Mouse (Mus musculus): Measurements from ENCODE around the gene Tas1r3.

Gene Tas1r3

DNA sequence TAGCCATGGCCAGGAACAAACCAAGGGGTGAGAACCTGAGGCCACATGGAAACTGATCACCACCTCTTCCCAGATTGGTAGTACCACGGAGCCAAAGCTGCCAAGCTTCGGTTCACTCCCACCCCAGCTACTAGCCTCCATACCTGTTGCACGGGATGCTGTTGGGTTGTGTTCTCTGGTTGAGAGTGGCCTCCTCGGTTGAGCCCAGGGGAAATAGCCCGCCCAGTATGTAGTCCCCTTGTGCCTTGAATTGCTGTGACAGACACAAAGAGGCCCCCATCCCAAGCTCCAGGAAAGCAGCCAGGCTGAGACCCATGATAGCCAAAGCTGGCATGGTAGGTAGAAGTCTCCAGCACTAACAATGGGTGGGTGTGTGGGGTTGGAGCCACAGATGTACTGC, at the start of gene Tas1r3:
Gene Tas1r3 (minus strand): TSS at position 362 of the 400 bp plus-strand sequence.
- in situ Hi-C loops (cut with MboI; ENCODE audit: low pct_unique_long_range_greater_than_20kb in 1 of 2, low sequenced_read_pairs in 2 of 2, unreplicated experiment in 1 of 2) = no loop called here

DNA sequence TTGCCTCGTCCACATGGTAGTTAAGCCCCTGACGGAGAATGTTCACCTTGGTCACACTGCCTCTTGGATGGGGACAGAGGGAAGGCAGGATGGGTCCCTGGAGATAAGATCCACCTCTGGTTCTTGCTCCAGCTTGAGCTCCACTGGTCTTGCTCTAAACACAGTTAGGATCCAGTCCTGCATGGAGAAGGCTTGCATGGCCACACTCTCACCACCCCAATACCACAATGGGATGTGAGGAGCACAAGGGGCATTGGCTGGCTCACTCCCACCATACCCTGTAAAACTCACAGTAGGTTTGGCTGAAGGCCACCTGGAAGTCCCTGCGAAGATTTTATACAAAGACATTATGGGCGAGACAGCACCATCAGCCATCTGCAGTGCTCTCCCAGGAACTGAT, 45.6 kb upstream of the Tas1r3 start:
- in situ Hi-C loops (cut with MboI; ENCODE audit: low pct_unique_long_range_greater_than_20kb in 1 of 2, low sequenced_read_pairs in 2 of 2, unreplicated experiment in 1 of 2) = loop anchor here in 1 of 2 experiments (5.0 kb wide), 1 partner anchor 34 kb away; the partner anchor contains the start of gene Ube2j2

DNA sequence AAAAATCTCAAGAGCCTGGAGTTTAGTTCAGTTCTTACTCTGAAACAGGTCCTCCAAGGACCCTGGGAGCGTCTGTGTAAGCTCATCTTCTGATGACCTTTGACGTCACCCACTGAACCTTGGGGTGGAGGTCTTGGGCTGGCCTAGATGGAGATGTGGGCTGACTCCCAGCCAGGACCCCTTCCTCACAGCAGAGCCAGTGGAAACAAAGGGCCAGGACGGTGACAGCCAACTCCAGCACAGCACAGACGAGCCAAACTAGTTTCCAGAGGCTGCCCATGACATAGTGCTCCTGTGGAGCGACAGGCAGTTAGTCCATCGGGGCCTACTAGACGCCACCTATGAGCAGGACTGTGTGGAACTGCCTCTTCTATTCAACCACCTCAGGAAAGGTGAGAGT, 45.1 kb upstream of the Tas1r3 start:
- in situ Hi-C loops (cut with MboI; ENCODE audit: low pct_unique_long_range_greater_than_20kb in 1 of 2, low sequenced_read_pairs in 2 of 2, unreplicated experiment in 1 of 2) = loop anchor here in 1 of 2 experiments (5.0 kb wide), 1 partner anchor 34 kb away; the partner anchor contains the start of gene Ube2j2

DNA sequence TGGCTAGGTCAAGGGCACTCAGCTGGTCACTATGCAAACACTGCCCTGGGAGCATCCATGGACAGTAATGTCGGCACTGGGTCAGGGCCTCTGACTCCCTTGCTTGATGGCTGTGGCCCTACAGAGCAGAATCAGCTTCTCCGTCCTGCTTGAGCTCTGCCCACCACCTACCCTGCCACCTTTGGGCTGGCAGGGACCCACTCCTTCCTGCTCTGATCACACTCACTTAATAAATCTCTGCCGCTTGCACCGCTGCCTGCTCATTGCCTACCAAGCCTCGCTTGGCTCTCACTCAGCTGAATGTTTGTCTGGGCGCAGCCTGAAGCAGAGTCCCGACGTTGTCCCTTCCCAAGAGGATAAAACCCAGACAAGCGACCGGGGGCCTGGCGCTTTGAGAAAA, 43.8 kb upstream of the Tas1r3 start:
- in situ Hi-C loops (cut with MboI; ENCODE audit: low pct_unique_long_range_greater_than_20kb in 1 of 2, low sequenced_read_pairs in 2 of 2, unreplicated experiment in 1 of 2) = loop anchor here in 1 of 2 experiments (5.0 kb wide), 1 partner anchor 35 kb away; the partner anchor contains the start of gene Ube2j2

DNA sequence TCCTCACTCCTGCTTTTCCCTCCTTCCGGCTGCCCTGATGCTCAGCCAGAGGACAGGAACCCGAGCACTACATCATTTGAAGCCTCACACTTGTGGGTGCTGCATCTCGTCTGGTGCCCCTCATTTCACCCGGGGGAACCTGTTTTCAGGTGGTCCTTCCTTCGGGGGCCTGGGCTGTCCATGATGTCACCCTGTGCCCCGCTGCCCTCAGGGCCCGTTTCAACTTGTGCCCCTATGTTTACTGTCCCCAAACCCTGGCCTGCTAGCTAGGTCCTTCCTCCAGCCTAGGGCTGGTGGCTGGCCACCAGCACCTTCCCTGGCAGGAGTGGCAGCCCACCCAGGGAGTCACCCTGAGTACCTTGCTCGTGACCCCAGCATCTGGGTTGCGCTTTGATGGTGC, 43.0 kb upstream of the Tas1r3 start:
- in situ Hi-C loops (cut with MboI; ENCODE audit: low pct_unique_long_range_greater_than_20kb in 1 of 2, low sequenced_read_pairs in 2 of 2, unreplicated experiment in 1 of 2) = loop anchor here in 1 of 2 experiments (5.0 kb wide), 1 partner anchor 36 kb away; the partner anchor contains the start of gene Ube2j2

DNA sequence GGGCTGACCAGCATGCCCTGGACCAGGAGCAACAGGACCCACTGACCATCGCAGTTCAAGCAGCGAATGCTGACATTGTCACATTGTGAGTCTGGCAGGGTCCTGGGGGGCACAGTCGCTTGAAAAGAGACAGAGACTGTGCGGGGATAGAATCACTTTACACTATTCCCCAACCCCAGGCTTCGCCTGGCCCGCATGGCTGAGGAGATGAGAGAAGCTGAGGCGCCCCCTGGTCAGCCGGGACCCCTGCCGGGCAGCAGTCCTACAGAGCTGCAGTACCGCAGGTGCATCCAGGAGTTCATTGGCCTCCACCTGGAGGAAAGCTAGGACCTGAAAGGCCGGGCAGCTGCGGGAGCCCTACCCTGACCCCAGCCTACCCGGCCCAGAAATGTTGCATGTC, 42.5 kb upstream of the Tas1r3 start:
- in situ Hi-C loops (cut with MboI; ENCODE audit: low pct_unique_long_range_greater_than_20kb in 1 of 2, low sequenced_read_pairs in 2 of 2, unreplicated experiment in 1 of 2) = loop anchor here in 1 of 2 experiments (5.0 kb wide), 1 partner anchor 37 kb away; the partner anchor contains the start of gene Ube2j2

DNA sequence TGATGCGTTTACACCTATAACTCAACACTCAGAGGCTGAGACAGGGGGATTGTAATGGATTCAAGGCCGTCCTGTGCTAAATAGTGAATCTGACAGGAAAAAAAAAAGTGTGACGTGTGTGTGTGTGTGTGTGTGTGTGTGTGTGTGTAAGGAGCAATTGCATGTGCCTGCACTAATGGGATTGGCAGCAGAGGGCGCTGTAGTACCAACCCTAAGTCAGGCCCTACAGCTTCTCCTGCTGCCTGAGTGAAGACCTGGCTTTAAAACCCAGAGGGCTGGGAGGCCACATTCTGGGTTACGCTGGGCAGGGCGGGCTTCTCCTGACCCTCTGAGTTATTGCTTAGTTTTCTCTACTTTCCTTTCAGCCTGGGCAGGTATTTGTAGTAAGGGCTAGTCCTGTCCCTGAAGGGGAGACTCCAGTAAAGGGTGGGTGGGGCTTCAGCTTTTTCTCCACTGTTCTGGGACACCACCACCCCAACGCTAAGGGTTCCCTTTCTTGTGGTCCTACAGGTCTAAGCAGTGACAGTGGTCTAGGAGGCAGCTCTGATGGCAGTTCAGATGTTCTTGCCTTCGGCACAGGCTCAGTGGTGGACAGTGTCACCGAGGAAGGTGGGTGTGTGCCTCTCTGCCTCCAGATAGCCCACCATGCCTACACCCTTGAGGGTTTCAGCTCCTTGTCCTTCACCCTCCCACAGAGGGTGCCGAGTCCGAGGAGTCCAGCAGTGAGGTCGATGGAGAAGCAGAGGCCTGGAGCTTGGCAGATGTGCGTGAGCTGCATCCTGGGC, 41.3 kb upstream of the Tas1r3 start:
- in situ Hi-C loops (cut with MboI; ENCODE audit: low pct_unique_long_range_greater_than_20kb in 1 of 2, low sequenced_read_pairs in 2 of 2, unreplicated experiment in 1 of 2) = loop anchor here in 1 of 2 experiments (5.0 kb wide), 1 partner anchor 38 kb away; the partner anchor contains the start of gene Ube2j2

DNA sequence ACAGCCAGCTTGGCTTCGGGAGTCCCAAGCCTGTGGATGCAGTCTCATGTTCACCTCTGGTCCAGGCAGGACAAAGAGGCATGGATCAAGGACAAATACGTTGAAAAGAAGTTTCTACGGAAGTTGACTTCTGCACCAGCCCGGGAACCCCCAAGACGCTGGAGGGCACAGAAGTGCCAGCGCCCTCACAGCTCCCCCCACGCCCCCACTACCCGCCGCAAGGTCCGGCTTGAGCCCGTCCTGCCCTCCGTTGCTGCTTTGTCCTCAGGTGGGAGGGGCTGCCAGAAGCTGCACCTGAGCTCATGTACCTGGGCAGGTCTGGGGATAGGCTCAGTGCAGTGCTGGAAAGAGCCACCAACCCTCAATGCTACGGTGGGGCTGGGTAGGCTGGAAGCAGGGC, 40.1 kb upstream of the Tas1r3 start:
- in situ Hi-C loops (cut with MboI; ENCODE audit: low pct_unique_long_range_greater_than_20kb in 1 of 2, low sequenced_read_pairs in 2 of 2, unreplicated experiment in 1 of 2) = no loop called here

DNA sequence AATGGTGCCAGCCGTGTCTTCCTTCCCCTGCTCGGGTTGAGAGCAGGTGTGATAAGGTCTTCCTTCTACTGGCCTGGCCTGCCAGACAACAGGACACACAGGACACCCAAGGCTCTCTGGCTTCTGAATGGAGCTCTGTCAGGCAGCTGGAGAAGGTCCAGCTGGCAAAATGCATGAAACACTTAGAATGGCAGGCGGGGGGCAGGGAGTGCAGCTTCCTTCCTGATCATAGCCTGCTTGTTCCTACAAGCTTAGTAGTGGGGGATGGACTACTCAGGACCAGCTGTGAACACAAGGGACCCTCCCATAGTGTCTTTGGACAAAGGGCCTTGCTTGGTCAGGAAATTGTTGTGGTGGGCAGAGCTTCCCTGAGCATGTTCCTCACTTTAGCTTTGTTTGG, 38.0 kb upstream of the Tas1r3 start:
- in situ Hi-C loops (cut with MboI; ENCODE audit: low pct_unique_long_range_greater_than_20kb in 1 of 2, low sequenced_read_pairs in 2 of 2, unreplicated experiment in 1 of 2) = no loop called here

DNA sequence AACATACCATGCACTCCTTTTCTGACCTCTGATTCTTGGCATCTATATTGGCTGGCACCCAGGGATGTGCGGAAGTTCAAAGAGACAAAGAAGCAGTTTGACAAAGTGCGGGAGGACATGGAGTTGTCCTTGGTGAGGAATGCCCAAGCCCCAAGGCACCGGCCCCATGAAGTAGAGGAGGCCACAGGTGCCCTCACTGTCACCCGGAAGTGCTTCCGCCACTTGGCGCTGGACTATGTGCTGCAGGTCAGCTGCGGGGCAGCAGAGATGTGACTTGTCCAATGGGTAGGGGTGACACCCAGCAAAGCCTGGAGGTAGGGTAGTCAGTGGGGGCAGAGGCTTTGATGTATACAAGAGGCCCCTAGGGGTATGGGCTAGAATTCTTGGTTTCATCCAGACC, 36.2 kb upstream of the Tas1r3 start:
- in situ Hi-C loops (cut with MboI; ENCODE audit: low pct_unique_long_range_greater_than_20kb in 1 of 2, low sequenced_read_pairs in 2 of 2, unreplicated experiment in 1 of 2) = no loop called here

DNA sequence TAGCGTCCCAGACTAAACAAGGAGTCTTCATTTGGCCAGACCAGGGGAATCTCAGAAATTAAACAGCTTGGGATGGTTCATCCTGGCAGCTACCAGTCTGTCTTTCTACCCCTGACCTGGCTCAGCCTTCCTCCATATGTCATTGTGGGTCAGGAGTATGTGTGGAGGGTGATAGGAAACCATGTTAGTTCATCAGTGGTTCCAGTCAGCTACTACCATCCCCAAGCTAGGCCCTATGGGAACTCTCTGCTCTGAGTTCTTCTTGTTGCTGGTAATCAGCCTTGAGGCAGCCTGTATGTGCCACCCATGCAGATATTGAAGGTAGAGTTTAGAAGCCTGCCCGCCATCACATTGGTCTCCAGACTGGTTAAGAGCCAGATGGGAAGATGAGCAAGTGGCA, 35.2 kb upstream of the Tas1r3 start:
- in situ Hi-C loops (cut with MboI; ENCODE audit: low pct_unique_long_range_greater_than_20kb in 1 of 2, low sequenced_read_pairs in 2 of 2, unreplicated experiment in 1 of 2) = no loop called here

DNA sequence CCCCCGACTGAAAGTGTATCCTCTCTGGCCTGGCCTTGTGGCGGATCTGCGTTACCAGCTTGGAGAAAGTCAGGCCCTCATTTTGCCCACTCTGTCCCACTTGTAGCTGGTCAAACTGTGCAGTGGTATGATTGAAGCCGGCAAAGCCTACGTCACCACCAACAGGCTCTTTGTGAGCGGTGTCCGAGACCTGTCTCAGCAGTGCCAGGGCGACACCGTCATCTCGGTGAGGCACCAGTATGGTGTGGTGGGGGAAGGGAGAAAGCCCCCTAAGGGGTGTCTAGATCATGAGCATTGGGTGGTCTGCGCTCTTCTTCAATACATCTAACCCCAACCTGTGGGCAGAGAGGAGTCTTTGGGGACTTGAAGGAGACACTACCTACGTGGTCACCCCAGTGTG, 33.3 kb upstream of the Tas1r3 start:
- in situ Hi-C loops (cut with MboI; ENCODE audit: low pct_unique_long_range_greater_than_20kb in 1 of 2, low sequenced_read_pairs in 2 of 2, unreplicated experiment in 1 of 2) = no loop called here

DNA sequence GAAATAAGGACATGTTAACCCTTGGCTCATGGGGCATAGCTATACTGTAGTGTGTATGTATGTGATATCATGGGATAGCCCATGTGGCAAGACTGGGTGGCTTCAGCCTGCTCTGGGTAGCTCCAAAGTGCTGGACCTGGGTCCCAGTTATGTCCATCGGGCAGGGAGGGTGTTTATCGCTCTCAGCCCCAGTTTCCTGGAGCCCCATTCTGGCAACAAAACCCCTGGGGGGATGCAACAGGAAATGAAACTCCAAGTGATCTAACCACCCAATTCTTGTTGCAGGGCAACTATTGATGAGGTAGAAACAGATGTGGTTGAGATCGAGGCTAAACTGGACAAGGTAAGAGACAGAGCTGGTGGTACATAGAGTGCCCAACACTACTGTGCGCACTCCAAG, 32.7 kb upstream of the Tas1r3 start:
- in situ Hi-C loops (cut with MboI; ENCODE audit: low pct_unique_long_range_greater_than_20kb in 1 of 2, low sequenced_read_pairs in 2 of 2, unreplicated experiment in 1 of 2) = no loop called here

DNA sequence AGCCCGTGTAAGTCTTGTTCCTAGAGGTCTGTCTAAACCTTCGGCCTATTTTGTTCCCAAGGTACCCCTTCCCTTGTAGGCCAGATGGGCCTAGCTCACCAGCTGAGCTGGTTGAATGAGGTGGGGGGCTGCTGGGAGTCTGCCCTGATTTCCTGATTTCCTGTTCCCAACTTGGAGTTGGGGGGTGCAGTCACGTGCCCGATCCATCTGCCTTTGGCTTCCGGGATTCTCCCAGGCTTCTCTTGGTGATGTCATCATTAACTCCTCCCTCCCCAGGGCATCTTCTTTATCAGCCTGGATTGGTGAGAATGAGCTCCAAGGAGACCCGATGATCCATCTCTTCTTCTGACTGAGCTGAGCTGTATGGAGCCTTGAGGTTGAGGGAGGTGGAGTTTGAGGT, 32.1 kb upstream of the Tas1r3 start:
- in situ Hi-C loops (cut with MboI; ENCODE audit: low pct_unique_long_range_greater_than_20kb in 1 of 2, low sequenced_read_pairs in 2 of 2, unreplicated experiment in 1 of 2) = no loop called here

DNA sequence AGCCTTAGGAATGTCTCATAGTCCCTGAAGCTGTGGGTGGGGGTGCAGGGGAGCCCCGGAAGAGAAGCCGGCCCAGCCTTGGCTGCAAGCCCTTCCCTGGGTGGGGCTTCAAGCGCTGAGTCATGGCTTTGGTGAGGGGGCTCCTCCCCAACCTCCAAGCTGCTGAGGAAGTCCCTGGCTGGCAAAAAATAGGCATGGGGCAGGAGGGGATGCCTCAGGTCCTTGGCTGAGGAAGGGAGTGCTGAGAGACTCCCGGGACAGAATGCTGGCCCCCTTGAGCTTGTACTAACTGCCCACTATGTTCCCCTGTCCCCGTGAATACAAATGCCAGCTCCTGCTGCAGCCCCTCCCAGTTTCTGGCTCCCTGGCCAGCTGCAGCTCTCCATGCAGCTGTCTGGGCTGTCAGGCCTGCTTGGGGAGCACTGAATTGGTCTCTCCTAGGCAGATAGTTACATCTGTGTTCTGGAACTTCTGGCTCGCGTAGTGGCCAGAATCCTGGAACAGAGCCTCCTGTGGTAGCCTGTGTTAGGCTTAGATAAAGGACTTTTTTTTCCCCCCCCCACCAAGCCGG, 31.2 kb upstream of the Tas1r3 start:
- in situ Hi-C loops (cut with MboI; ENCODE audit: low pct_unique_long_range_greater_than_20kb in 1 of 2, low sequenced_read_pairs in 2 of 2, unreplicated experiment in 1 of 2) = no loop called here

DNA sequence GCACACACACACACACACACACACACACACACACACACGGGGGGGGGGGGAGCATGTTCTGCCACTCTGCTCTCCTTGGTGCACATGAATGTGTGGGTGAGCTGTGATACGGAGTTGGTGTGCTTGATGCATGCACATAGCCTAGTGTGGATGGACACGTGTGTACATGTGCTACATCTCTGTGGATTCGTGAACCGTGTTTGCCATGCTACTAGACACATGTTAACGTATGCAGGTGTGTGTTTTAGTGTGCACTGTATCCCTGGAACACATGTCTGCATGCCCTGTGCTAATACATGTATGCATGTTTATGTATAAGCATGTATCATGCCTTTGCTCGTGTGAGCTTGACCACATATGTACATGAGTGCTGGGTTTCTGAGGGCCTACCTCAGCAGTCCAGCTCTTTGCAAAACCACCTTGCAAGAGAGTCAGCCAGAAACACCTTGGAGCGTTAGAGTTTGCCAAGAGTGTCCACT, 30.1 kb upstream of the Tas1r3 start:
- in situ Hi-C loops (cut with MboI; ENCODE audit: low pct_unique_long_range_greater_than_20kb in 1 of 2, low sequenced_read_pairs in 2 of 2, unreplicated experiment in 1 of 2) = no loop called here

DNA sequence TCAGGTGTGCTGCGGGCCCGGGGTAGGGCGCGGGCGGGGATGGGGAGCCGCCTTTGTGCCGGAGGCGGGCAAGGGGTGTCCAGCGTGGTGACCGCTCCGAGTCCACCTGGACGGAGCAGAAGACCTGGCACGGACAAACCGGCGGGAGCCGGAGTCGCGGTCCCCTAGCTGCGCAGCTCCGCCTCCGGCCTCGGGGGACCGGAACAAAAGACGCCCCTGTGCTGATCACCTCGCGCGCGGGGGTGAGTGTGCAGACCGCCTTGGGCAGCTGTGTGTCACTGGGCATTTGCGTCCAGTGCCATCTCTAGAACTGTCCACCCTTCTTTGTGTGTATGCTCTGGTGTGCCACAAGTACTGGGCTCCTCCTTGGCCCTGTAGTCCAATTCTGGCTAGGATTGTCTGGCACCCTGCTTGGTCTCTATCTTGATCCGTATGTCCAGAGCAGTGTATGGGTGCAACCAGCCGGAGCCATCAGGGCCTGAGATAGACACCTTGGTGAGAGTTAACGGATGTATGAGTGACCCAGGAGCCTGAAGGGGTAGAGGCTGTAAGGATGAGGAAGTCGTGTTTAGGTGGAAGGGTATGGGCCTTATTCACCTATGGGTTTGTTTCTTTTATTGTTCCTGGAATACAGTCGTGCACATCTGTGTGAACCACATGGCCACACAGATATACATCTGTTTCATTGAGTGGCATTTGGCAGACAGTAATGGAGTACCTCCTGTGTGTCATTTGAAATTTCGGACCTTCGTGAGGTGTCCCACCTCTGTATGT, 29.5 kb upstream of the Tas1r3 start:
- in situ Hi-C loops (cut with MboI; ENCODE audit: low pct_unique_long_range_greater_than_20kb in 1 of 2, low sequenced_read_pairs in 2 of 2, unreplicated experiment in 1 of 2) = no loop called here

DNA sequence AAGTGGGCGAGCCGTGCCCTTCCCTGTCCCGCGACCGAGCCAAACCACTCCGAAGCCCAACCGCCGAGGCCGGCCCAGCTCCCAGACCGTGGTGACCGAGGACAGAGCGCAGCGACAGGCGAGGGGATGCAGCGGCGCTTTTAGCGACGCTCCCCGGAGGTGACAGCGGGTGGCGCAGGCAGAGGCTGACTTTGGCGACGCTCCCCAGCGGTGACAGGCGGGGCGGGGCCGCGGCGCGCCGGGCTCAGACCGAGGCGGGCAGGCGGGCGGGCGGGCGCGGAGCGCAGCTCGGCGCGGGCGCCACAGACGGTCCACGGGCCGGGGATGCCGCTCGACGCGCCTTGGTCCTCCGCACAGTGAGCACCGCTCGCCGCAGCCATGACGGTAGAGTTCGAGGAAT, 28.9 kb upstream of the Tas1r3 start:
- in situ Hi-C loops (cut with MboI; ENCODE audit: low pct_unique_long_range_greater_than_20kb in 1 of 2, low sequenced_read_pairs in 2 of 2, unreplicated experiment in 1 of 2) = no loop called here

DNA sequence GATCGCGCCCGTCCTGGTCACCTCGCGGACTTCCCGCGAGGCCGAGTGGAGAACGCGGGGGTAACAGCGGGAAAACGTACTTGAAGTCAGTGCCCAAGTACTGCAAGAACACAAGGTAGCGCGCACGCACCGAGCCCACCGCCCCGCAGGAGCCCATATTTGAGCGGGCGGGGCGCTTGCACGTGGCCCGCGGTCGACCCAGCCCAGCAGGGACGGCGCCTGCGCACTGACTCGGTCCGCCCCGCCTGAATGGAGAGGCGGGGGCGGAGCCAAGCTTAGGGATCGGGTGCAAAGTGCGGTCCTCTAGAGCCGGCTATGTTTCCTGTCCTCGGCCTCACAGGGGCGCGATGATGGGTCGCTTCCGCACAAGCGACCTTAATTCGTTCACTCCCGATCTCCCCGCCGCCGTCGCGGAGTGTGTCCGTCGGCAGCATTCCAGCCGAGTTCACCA, 28.4 kb upstream of the Tas1r3 start, which contains the start of the genes Pusl1 and Acap3:
Gene Pusl1 (minus strand): TSS at position 231 of the 451 bp plus-strand sequence.
Gene Acap3 (plus strand): TSS at position 272 of the 451 bp plus-strand sequence.
- in situ Hi-C loops (cut with MboI; ENCODE audit: low pct_unique_long_range_greater_than_20kb in 1 of 2, low sequenced_read_pairs in 2 of 2, unreplicated experiment in 1 of 2) = no loop called here

All from mouse embryonic stem cell (cell line).